Mouse (Mus musculus) cerebellum, postnatal 10 days (tissue): Measurements from ENCODE around the gene Cstf3.

Source experiments
- DNase-seq, 2 experiments: peaks; one replicate each; pipeline ENCODE4 v3.0.0; 2021; ENCODE audit warnings: mixed read lengths in 2 of 2

The Cstf3 gene

GRCm38 (mm10) chr2:104711585-104712485 is 121.5 kb downstream of the Cstf3 start, which contains the start of gene Tcp11l1:
TSS of gene Tcp11l1 (minus strand) at chr2:104712169.
- DNase-seq, result peak; percentile 83 to 85

GRCm38 (mm10) chr2:104712486-104712809 is 122.1 kb downstream of the Cstf3 start:
- no peak for DNase-seq

GRCm38 (mm10) chr2:104714254-104714691 is 124.0 kb downstream of the Cstf3 start:
- peak; percentile 81 to 85 for DNase-seq
